Mouse (Mus musculus) kidney, adult 2 months (tissue): ENCODE measurements at regions not wholly inside any gene's neighbourhood (a gene's known extent, or its start where the extent isn't known, plus 50 kb on each side); places are given as distances from the start of the nearest gene placed in this dataset.

Experiments used
- DNase-seq: peaks from one replicate; pipeline ENCODE4 v3.0.0; 2021
- H3K27ac ChIP-seq: fragments of 200-500 bp; 2 replicates; pipeline ENCODE4 v1.5.1; 2012; ENCODE audit warnings: low read depth, low read length, control low read depth, inconsistent platforms; ENCODE audit not compliant: insufficient read depth
- H3K27me3 ChIP-seq: fragments of 200-500 bp; replicated peaks from 2 replicates; pipeline ENCODE4 v1.6.1; 2012; ENCODE audit warnings: mild to moderate bottlenecking, moderate library complexity, low read length, inconsistent platforms; ENCODE audit not compliant: control insufficient read depth, insufficient read depth
- H3K36me3 ChIP-seq: fragments of 200-500 bp; 2 replicates; pipeline ENCODE4 v1.6.1; 2012; ENCODE audit warnings: mild to moderate bottlenecking, moderate library complexity, low read length, inconsistent platforms; ENCODE audit not compliant: control insufficient read depth, insufficient read depth
- H3K4me1 ChIP-seq: fragments of 200-500 bp; 2 replicates; pipeline ENCODE4 v1.6.1; 2011; ENCODE audit warnings: low read length; ENCODE audit not compliant: control insufficient read depth, insufficient read depth
- H3K4me3 ChIP-seq: fragments of 200-500 bp; 2 replicates; pipeline ENCODE4 v1.5.1; 2011; ENCODE audit warnings: mild to moderate bottlenecking, low read depth, low read length, control low read depth; ENCODE audit not compliant: insufficient read depth
- CTCF ChIP-seq: fragments of 200-500 bp; conservative IDR thresholded peaks from 2 replicates; pipeline ENCODE4 v1.5.1; 2011; ENCODE audit warnings: low read depth, mild to moderate bottlenecking, control low read depth, low read length, moderate library complexity, mixed read lengths; ENCODE audit not compliant: insufficient read depth, insufficient read length
- POLR2A ChIP-seq: fragments of 200-500 bp; IDR thresholded peaks from one replicate; pipeline ENCODE4 v1.6.1; 2011; ENCODE audit warnings: low read depth, low read length, control low read depth
- WGBS: fragments of 180-500 bp; shearing (Covaris S2); methylation state at CpG from one replicate; pipeline ENCODE4 v1.1.7; 2018; 5-methylcytosine and 5-hydroxymethylcytosine counted together

GRCm38 (mm10) chr14:15677218-15677617 is 238.4 kb upstream of the Lrrc3b start:
- no peak overlapping the region for H3K4me3 ChIP-seq
- no peaks in the 10 kb centered on the region for H3K27me3 ChIP-seq
- H3K36me3 ChIP-seq = no peaks in the 10 kb centered on the region
- no peaks in the 10 kb centered on the region for H3K4me1 ChIP-seq
- H3K27ac ChIP-seq = no peak overlapping the region
- no peak for TF ChIP-seq POLR2A
- TF ChIP-seq CTCF = no peak
- DNase-seq = no peak
- 77% methylated on average over 2 of the region's 2 CpGs for WGBS

GRCm38 (mm10) chr14:15679456-15679855 is 240.7 kb upstream of the Lrrc3b start:
- no peak for TF ChIP-seq POLR2A
- TF ChIP-seq CTCF = no peak
- no peak overlapping the region for H3K4me3 ChIP-seq
- DNase-seq = no peak
- H3K27ac ChIP-seq = no peak overlapping the region
- no peaks in the 10 kb centered on the region for H3K4me1 ChIP-seq
- no peaks in the 10 kb centered on the region for H3K27me3 ChIP-seq
- no peaks in the 10 kb centered on the region for H3K36me3 ChIP-seq
- WGBS = 56% methylated on average over 2 of the region's 2 CpGs

GRCm38 (mm10) chr14:15698001-15698400 is 259.2 kb upstream of the Lrrc3b start:
- Histone ChIP-seq H3K4me3 (no peak overlapping the region), H3K4me1 (no peaks in the 10 kb centered on the region), H3K27me3 (no peaks in the 10 kb centered on the region; the same call in 1 of the 2 replicates), H3K36me3 (no peaks in the 10 kb centered on the region), H3K27ac (no peak overlapping the region)
- no peak for DNase-seq
- TF ChIP-seq POLR2A (no peak), CTCF (no peak)
- 75% methylated on average over 2 of the region's 2 CpGs for whole genome bisulfite sequencing

GRCm38 (mm10) chr14:15698607-15699006 is 259.8 kb upstream of the Lrrc3b start:
- DNase-seq = no peak
- TF ChIP-seq CTCF (no peak), POLR2A (no peak)
- Histone ChIP-seq H3K36me3 (no peaks in the 10 kb centered on the region), H3K27ac (no peak overlapping the region), H3K4me3 (no peak overlapping the region), H3K4me1 (no peaks in the 10 kb centered on the region), H3K27me3 (no peaks in the 10 kb centered on the region; the same call in 1 of the 2 replicates)
- 90% methylated on average over 2 of the region's 2 CpGs for WGBS

- H3K4me3 ChIP-seq = no peak overlapping the region
- no peak for DNase-seq
- H3K36me3 ChIP-seq = no peaks in the 10 kb centered on the region
- no peak overlapping the region for H3K27ac ChIP-seq
- no peaks in the 10 kb centered on the region for H3K4me1 ChIP-seq
- TF ChIP-seq CTCF (no peak), POLR2A (no peak)
- WGBS = 73% methylated on average over 1 of the region's 1 CpGs
- no peaks in the 10 kb centered on the region for H3K27me3 ChIP-seq
Observed at GRCm38 (mm10) chr14:15722135-15722534, 283.3 kb upstream of the Lrrc3b start.

- no peak for TF ChIP-seq CTCF
- no peak for TF ChIP-seq POLR2A
- no peaks in the 10 kb centered on the region for H3K4me1 ChIP-seq
- H3K27me3 ChIP-seq = no peaks in the 10 kb centered on the region
- no peaks in the 10 kb centered on the region for H3K36me3 ChIP-seq
- WGBS = 82% methylated on average over 5 of the region's 5 CpGs
- no peak overlapping the region for H3K4me3 ChIP-seq
- no peak overlapping the region for H3K27ac ChIP-seq
- DNase-seq = no peak
Observed at GRCm38 (mm10) chr14:15746629-15747238, 307.9 kb upstream of the Lrrc3b start.

- WGBS = 64% methylated on average over 6 of the region's 6 CpGs
- H3K27ac ChIP-seq = no peak overlapping the region
- H3K4me1 ChIP-seq = no peaks in the 10 kb centered on the region
- DNase-seq = no peak
- H3K4me3 ChIP-seq = no peak overlapping the region
- H3K27me3 ChIP-seq = no peaks in the 10 kb centered on the region
- no peaks in the 10 kb centered on the region for H3K36me3 ChIP-seq
- TF ChIP-seq POLR2A = no peak
- TF ChIP-seq CTCF = no peak
Observed at GRCm38 (mm10) chr14:15769846-15770448, 331.2 kb upstream of the Lrrc3b start.
